Mouse (Mus musculus): Measurements from ENCODE around the gene Spns2. TPM values are rescaled to one million over a fixed set of nuclear protein-coding genes. Genes with fewer than 3 reads are reported as not detected.
A peak's percentile ranks its signal among the peaks of the same experiment; 100 is the strongest.

The Spns2 gene
- 10.1 and 13.0 TPM in 2 replicates for polyA plus RNA-seq (2016; fragmentation: Nextera tagmentation; extraction: Ambion mirVana)

- H3K4me2 ChIP-seq (replicated peaks) = peak within 1 kb of the TSS; percentile 87
- H3K27ac ChIP-seq = peak within 1 kb of the TSS; percentile 68
- H3K9ac ChIP-seq = peak within 1 kb of the TSS; percentile 84
- peak within 1 kb of the TSS; percentile 70 for H3K4me3 ChIP-seq
- ATAC-seq (ENCODE audit: low FRiP score, low read depth) = peak; percentile 88
- WGBS = under 1% methylated on average over 42 of the region's 42 CpGs
- H3K9me3 ChIP-seq = no peaks in the 10 kb centered on the region
- H3K36me3 ChIP-seq = no peaks in the 10 kb centered on the region
- peaks cover 30% of the 10 kb centered on the region for H3K27me3 ChIP-seq (replicated peaks)
- peaks cover 26% of the 10 kb centered on the region for H3K4me1 ChIP-seq
Observed at GRCm38 (mm10) chr11:72489881-72490301, at the start of gene Spns2. Gene Spns2 (minus strand): TSS chr11:72489904.

- ATAC-seq (ENCODE audit: low FRiP score, low read depth) = no peak
- Histone ChIP-seq H3K36me3 (no peaks in the 10 kb centered on the region), H3K27ac (no peak overlapping the region), H3K27me3 (replicated peaks) (no peaks in the 10 kb centered on the region), H3K4me1 (no peaks in the 10 kb centered on the region), H3K4me3 (no peak overlapping the region), H3K9ac (no peak overlapping the region), H3K4me2 (replicated peaks) (no peak overlapping the region), H3K9me3 (no peaks in the 10 kb centered on the region)
- WGBS = 93% methylated on average over 7 of the region's 7 CpGs
Observed at GRCm38 (mm10) chr11:72538811-72539210, 49.1 kb upstream of the Spns2 start.

- Histone ChIP-seq H3K9ac (no peak overlapping the region), H3K4me1 (no peaks in the 10 kb centered on the region), H3K4me2 (replicated peaks) (no peak overlapping the region), H3K27me3 (replicated peaks) (no peaks in the 10 kb centered on the region), H3K9me3 (no peaks in the 10 kb centered on the region), H3K36me3 (no peaks in the 10 kb centered on the region), H3K4me3 (no peak overlapping the region), H3K27ac (no peak overlapping the region)
- no peak for ATAC-seq (ENCODE audit: low FRiP score, low read depth)
- WGBS = 73% methylated on average over 8 of the region's 8 CpGs
Observed at GRCm38 (mm10) chr11:72538037-72538755, 48.5 kb upstream of the Spns2 start.

GRCm38 (mm10) chr11:72537503-72537902 lies 47.8 kb upstream of the Spns2 start:
- H3K27ac ChIP-seq = no peak overlapping the region
- H3K9me3 ChIP-seq = no peaks in the 10 kb centered on the region
- WGBS = 82% methylated on average over 2 of the region's 2 CpGs
- H3K4me2 ChIP-seq (replicated peaks) = no peak overlapping the region
- no peaks in the 10 kb centered on the region for H3K27me3 ChIP-seq (replicated peaks)
- H3K4me1 ChIP-seq = no peaks in the 10 kb centered on the region
- H3K9ac ChIP-seq = no peak overlapping the region
- H3K36me3 ChIP-seq = no peaks in the 10 kb centered on the region
- ATAC-seq (ENCODE audit: low FRiP score, low read depth) = no peak
- H3K4me3 ChIP-seq = no peak overlapping the region

GRCm38 (mm10) chr11:72535519-72535918 lies 45.8 kb upstream of the Spns2 start:
- ATAC-seq (ENCODE audit: low FRiP score, low read depth) = no peak

GRCm38 (mm10) chr11:72532890-72533289 lies 43.2 kb upstream of the Spns2 start:
- ATAC-seq (ENCODE audit: low FRiP score, low read depth) = no peak
- H3K27me3 ChIP-seq (replicated peaks) = no peaks in the 10 kb centered on the region
- no peaks in the 10 kb centered on the region for H3K4me1 ChIP-seq
- no peaks in the 10 kb centered on the region for H3K36me3 ChIP-seq
- no peak overlapping the region for H3K4me2 ChIP-seq (replicated peaks)
- no peaks in the 10 kb centered on the region for H3K9me3 ChIP-seq
- WGBS = 79% methylated on average over 3 of the region's 3 CpGs
- H3K27ac ChIP-seq = no peak overlapping the region
- no peak overlapping the region for H3K4me3 ChIP-seq
- H3K9ac ChIP-seq = no peak overlapping the region

More at GRCm38 (mm10) chr11:72535519-72535918, 45.8 kb upstream of the Spns2 start:
- no peaks in the 10 kb centered on the region for H3K36me3 ChIP-seq
- H3K4me1 ChIP-seq = no peaks in the 10 kb centered on the region
- H3K27ac ChIP-seq = no peak overlapping the region
- H3K4me3 ChIP-seq = no peak overlapping the region
- no peaks in the 10 kb centered on the region for H3K9me3 ChIP-seq
- no peaks in the 10 kb centered on the region for H3K27me3 ChIP-seq (replicated peaks)
- H3K9ac ChIP-seq = no peak overlapping the region
- 88% methylated on average over 3 of the region's 3 CpGs for WGBS
- H3K4me2 ChIP-seq (replicated peaks) = no peak overlapping the region

- H3K4me1 ChIP-seq = no peaks in the 10 kb centered on the region
- H3K4me3 ChIP-seq = no peak overlapping the region
- 83% methylated on average over 1 of the region's 1 CpGs for WGBS
- no peaks in the 10 kb centered on the region for H3K27me3 ChIP-seq (replicated peaks)
- no peak for ATAC-seq (ENCODE audit: low FRiP score, low read depth)
- H3K9me3 ChIP-seq = no peaks in the 10 kb centered on the region
- no peak overlapping the region for H3K4me2 ChIP-seq (replicated peaks)
- H3K27ac ChIP-seq = no peak overlapping the region
- no peak overlapping the region for H3K9ac ChIP-seq
- no peaks in the 10 kb centered on the region for H3K36me3 ChIP-seq
Observed at GRCm38 (mm10) chr11:72531632-72532031, 41.9 kb upstream of the Spns2 start.

GRCm38 (mm10) chr11:72531144-72531543 lies 41.4 kb upstream of the Spns2 start:
- ATAC-seq (ENCODE audit: low FRiP score, low read depth) = no peak
- Histone ChIP-seq H3K36me3 (no peaks in the 10 kb centered on the region), H3K4me2 (replicated peaks) (no peak overlapping the region), H3K9ac (no peak overlapping the region), H3K9me3 (no peaks in the 10 kb centered on the region), H3K27me3 (replicated peaks) (no peaks in the 10 kb centered on the region), H3K27ac (no peak overlapping the region), H3K4me1 (no peaks in the 10 kb centered on the region), H3K4me3 (no peak overlapping the region)
- WGBS = 88% methylated on average over 5 of the region's 5 CpGs

GRCm38 (mm10) chr11:72526190-72526589 lies 36.5 kb upstream of the Spns2 start:
- no peak overlapping the region for H3K4me3 ChIP-seq
- H3K9ac ChIP-seq = no peak overlapping the region
- no peaks in the 10 kb centered on the region for H3K4me1 ChIP-seq
- H3K9me3 ChIP-seq = no peaks in the 10 kb centered on the region
- H3K27ac ChIP-seq = no peak overlapping the region
- no peaks in the 10 kb centered on the region for H3K36me3 ChIP-seq
- H3K4me2 ChIP-seq (replicated peaks) = no peak overlapping the region
- ATAC-seq (ENCODE audit: low FRiP score, low read depth) = no peak
- no peaks in the 10 kb centered on the region for H3K27me3 ChIP-seq (replicated peaks)
- WGBS = 87% methylated on average over 4 of the region's 4 CpGs

GRCm38 (mm10) chr11:72523711-72524110 lies 34.0 kb upstream of the Spns2 start:
- Histone ChIP-seq H3K36me3 (no peaks in the 10 kb centered on the region), H3K4me3 (no peak overlapping the region), H3K9me3 (no peaks in the 10 kb centered on the region), H3K4me1 (no peaks in the 10 kb centered on the region), H3K27ac (no peak overlapping the region), H3K27me3 (replicated peaks) (no peaks in the 10 kb centered on the region), H3K9ac (no peak overlapping the region), H3K4me2 (replicated peaks) (no peak overlapping the region)
- ATAC-seq (ENCODE audit: low FRiP score, low read depth) = no peak
- WGBS = 57% methylated on average over 4 of the region's 4 CpGs

- ATAC-seq (ENCODE audit: low FRiP score, low read depth) = no peak
- Histone ChIP-seq H3K9me3 (no peaks in the 10 kb centered on the region), H3K9ac (no peak overlapping the region), H3K4me3 (no peak overlapping the region), H3K27ac (no peak overlapping the region), H3K4me2 (replicated peaks) (no peak overlapping the region), H3K4me1 (no peaks in the 10 kb centered on the region), H3K36me3 (no peaks in the 10 kb centered on the region), H3K27me3 (replicated peaks) (no peaks in the 10 kb centered on the region)
- 83% methylated on average over 5 of the region's 5 CpGs for WGBS
Observed at GRCm38 (mm10) chr11:72522616-72523041, 32.9 kb upstream of the Spns2 start.

- Histone ChIP-seq H3K4me1 (no peaks in the 10 kb centered on the region), H3K9me3 (no peaks in the 10 kb centered on the region), H3K36me3 (no peaks in the 10 kb centered on the region), H3K27me3 (replicated peaks) (no peaks in the 10 kb centered on the region), H3K4me2 (replicated peaks) (no peak overlapping the region), H3K4me3 (no peak overlapping the region), H3K9ac (no peak overlapping the region), H3K27ac (no peak overlapping the region)
- ATAC-seq (ENCODE audit: low FRiP score, low read depth) = no peak
- WGBS = 81% methylated on average over 5 of the region's 5 CpGs
Observed at GRCm38 (mm10) chr11:72521598-72522541, 32.2 kb upstream of the Spns2 start.

Data from neural tube, embryonic 12.5 days (tissue).